Mouse (Mus musculus) left cerebral cortex, postnatal 25 days (tissue): ENCODE measurements at regions not wholly inside any gene's neighbourhood (a gene's known extent, or its start where the extent isn't known, plus 50 kb on each side); places are given as distances from the start of the nearest gene placed in this dataset.
A peak's percentile ranks its signal among the peaks of the same experiment; 100 is the strongest.

ENCODE experiments used
- DNase-seq, 2 experiments: peaks; one replicate each; pipeline ENCODE4 v3.0.0; 2022; ENCODE audit warnings: low spot score in 2 of 2, mixed read lengths in 1 of 2
- intact Hi-C: fragments of 180-260 bp; cut with DNase I; formaldehyde crosslinking; loops from one replicate; pipeline ENCODE4 v1.15.1; 2025

DNA sequence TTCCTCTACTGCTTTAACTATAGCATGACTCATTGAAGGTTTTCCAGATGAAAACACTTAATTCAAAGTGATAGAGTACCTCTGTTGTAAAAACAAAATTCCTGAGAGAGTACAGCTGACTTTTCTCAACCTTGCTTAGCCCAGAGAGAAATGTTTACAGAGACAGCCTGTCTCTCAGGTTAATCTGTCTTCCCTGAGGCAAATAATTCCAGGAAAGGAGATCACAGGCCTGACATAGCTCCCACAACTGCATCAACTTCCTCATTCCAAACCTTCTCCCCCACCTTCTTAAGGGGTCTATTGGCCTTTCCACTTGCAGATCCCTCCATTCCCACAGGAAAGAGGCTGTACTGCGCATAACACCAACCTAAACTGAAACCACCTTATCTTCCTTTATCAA, 586.1 kb upstream of the Impad1 start:
- intact Hi-C loops = no loop called here

DNA sequence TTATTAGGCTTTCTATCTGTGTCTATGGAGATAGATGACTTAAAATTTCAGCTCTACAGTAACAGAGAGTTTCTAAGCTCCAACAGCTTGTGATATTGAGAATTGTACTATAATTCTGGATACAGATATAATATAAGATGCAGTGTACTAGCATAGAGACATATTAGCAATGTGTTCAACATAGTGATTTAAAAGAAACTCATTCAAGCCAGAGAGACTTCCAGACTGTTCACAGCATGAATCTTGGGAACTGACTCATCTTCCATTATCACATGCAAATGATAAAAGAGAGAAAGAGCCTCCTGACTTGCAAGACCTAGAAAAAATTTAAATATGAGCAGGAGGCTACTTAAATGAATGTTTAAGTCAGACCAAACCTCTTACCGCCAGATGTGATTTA, 565.1 kb upstream of the Impad1 start:
- intact Hi-C loops = no loop called here
- DNase-seq = peak in 1 of 2 experiments; percentile 21

More for the DNA sequence above, 586.1 kb upstream of the Impad1 start:
- no peak for DNase-seq

DNA sequence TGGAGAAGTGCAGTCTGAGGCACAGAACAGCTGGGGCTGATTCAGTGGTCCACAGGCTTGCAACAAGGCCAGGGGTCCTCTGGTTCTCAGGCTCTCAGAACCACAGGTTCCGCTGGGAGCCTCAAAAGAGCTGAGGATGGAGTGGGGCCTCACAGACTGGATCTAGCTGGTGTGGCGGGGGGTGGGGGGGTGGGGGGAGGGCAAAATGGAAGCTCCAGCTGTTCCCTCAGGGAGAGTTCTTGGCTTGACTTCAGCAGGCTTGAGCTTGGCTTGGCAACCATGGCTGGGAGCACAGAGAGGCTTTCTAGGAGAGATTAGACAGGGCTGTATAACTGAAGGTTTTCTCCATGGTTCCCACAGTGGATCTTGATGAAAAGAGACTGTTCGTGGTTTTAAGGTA, 553.1 kb upstream of the Impad1 start:
- no peak for DNase-seq
- intact Hi-C loops = no loop called here

DNA sequence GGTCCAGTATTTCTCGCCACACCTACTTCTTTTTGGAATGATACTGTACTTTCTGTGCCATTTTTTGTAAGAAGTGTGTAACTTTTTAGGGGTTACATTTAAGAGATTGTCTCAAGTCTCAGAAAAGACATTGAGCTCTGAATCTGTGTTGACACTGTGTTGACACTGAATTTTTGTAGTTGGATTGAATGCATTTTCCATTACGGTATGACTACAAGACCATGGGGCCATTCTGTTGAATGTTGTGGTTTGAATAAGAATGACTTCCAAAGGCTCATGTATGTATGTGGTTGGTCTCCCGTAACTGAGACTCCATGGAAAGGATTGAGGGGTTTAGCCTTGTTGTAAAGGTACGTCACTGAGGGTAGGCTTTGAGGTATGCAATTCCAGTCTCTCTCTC, 551.6 kb upstream of the Impad1 start:
- intact Hi-C loops = no loop called here
- no peak for DNase-seq

DNA sequence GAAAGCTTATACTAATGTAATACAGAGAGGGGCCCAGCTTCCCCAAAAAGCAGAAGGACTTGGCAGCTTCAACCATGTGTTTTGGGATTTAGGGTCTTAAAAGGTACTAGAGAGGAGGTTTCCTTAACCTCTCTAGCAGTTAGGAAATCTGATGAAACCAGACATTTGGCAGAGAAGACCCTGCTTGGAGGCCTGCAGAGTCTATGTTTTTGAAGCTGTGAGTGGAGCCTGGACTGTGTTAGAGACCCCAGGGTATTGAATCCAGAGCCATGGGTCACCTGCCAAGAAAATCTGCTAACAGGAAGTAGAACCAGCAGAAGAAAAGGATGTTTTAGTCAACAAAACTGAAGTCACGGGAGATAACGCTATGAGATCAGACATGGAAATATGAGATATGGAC, 551.2 kb upstream of the Impad1 start:
- no peak for DNase-seq
- intact Hi-C loops = no loop called here

DNA sequence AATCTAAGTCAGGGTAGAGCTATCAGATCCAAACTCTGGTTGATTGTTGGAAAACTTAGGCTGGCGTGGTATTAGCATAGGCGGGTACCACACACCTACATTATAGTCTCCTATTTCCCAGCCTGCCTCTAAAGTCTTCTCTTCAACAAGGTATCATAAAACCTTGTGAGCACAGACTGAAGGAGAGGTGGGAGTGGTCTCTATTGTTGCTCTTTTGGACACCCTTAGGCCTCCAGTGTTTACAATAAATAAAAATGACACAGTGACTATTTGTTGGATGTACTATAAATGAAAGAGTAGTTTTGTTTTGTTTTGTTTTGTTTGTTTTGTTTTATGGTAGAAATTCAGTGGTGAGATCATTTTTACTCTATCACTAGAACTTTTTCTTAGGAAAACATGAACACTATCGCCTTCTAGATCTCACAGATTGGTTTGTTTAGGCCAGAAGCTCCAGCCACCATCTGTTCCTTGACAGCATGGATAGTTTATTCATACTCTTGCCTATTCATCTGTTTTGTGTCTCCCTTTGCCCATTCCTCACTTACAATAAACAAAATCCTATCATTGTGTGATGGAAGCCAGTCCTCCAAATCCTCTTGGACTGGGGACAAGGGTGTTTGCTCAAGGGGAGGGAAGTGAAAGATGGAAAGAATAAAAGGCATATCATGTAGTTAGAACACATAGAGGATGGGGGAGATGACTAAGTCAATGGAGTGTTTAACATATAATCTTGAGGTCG, 544.2 kb upstream of the Impad1 start:
- DNase-seq = no peak
- intact Hi-C loops = no loop called here

DNA sequence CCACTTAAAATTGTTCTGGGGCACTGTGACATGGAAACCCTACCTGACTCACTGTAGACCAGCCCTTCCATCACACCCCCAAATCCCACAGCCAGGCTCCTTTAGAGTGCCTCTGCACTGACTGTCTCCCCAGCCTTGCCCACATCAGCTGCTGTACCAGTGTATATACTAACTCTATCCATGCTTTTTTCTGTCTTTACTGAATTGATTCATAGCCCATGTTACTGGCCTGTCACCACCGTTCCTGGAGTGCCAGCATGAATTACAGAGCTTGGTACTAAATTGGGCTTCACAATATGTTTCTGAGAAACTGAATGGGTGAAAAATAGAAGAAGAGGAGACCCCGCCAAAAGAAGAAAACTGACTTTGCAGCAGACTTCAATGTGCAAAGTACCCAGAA, 541.9 kb upstream of the Impad1 start:
- intact Hi-C loops = no loop called here
- DNase-seq = peak in 1 of 2 experiments; percentile 49

DNA sequence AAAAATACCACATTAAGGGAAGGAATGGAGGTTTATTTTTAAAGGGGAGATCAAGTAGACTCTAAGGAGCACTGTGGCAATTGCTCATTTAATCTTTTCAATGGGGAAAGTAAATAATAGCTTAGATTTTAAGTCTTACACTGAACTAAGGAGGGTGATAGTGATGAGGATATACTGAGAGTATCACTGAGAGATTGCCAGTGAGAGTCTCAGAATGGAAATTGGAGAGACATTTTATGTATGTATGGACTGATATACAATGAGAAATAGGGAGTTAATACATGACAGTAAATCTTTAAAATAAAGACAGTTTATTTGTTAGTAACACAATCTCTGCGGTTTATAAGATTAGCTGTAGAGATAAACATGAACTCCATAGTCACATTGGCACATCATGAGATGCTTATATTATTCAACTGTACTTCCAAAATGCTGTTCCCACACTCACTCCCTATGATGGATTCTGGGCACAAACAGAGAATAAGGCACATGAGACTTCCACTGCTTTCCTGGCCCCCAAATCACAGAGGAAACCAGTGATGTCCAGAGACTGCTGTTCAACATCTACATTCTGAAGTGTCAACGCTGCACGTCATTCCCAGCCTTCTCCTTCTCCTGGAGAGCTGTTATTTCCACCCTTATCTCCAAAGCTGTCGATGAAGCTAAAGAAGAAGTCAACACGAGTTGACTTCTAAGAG, 535.5 kb upstream of the Impad1 start:
- DNase-seq = no peak
- intact Hi-C loops = no loop called here

DNA sequence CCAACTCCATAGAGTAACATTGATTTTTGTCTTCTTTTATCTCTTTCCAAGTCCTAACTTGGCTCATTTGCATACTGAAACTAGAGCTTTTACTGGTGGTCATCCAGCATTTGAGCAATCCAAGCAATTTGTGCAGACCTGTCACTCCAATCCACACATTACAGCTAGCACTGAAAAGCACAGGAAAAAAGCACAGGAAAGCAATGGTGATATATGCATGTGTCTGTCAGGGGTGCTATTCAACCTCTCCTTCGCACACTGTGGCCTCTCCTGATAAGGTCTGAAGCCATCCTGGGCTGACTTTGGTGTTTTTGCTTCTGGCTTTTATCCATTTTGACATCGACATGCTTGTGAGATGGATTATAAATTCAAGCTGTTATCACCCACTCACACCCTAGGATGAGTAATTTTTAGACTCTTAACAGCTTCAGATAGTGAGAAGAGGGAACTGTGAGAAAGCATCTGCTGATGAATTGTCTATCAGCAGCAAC, 534.1 kb upstream of the Impad1 start:
- DNase-seq = peak; percentile 23 to 79
- intact Hi-C loops = loop anchor here (2.0 kb wide), 1 partner anchor 14 kb away; no protein-coding TSS in a partner anchor

DNA sequence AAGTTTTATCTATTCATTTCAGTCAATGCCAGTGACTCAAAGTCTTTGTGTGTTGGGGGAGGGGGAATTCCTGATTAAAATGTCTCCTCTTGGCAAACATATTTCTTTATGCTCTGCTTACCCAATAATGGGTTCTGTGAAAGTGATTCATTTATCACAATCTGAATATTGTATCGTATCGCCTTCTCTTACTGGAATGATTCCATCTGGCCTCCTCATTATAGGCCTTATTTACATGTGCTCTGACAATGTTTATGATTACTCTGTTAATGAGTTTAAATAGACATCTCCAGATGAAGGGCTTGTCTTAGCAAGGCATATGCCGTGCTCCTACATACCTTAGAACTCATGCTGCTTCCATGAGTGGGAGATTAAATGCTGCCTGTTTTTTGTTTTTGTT, 508.3 kb upstream of the Impad1 start:
- intact Hi-C loops = no loop called here
- no peak for DNase-seq

DNA sequence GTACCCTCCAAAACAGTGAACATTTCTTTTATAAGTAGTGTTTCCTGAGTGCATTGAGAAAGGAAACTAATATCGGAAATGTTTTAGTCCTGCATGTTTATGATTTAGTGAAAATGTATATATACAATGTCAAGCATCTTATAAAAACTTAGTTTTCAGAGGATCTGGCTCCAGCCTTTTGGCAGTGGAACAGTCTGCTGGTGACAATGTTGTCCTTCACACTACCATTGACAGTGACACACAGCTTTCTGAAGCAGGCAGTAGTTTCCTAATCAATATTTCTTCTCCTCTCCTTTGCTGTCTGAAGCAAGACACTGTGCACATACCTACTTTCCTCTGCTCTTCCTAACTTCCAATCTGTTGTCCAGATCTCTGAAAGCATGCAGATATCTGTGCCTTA, 507.9 kb upstream of the Impad1 start:
- DNase-seq = no peak
- intact Hi-C loops = no loop called here

DNA sequence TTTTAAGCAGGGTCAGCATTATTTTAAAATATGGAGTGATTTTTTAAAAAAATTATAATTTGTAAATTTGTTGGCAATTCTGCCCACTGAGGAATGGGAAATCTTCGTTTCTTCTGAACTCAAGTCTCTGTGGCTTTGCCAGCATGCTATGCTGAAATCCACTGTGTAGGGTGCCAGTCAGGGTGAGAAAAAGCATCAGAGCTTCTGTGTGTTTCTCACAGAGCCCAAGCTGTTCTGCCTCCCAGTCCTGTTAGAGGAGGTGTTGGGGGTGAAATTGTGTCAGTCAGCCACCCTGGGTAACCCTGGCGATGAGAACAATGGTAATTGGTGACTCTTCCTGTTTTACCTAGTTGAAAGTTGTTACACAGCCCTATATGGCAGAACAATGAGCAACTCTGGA, 506.1 kb upstream of the Impad1 start:
- intact Hi-C loops = no loop called here
- peak in 1 of 2 experiments; percentile 19 for DNase-seq

DNA sequence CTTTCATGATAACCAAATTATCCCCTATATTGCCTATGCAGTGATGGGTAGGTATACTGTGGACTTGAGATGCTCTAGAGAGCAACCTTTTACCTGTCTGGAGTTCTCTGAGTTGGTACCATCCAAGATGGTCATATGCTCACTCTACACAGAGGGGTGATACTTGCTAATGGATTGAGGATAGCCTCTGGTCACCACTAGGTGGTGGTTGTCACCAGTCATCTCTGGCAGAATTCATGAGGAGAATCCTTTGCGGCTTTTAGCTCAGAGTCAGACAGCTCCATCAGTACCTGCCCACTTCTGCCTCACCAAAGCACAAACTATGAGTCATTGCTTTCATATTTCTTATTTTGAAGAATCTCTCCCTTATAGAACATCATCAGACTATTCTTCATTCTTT, 500.9 kb upstream of the Impad1 start:
- intact Hi-C loops = no loop called here
- DNase-seq = peak in 1 of 2 experiments; percentile 7

DNA sequence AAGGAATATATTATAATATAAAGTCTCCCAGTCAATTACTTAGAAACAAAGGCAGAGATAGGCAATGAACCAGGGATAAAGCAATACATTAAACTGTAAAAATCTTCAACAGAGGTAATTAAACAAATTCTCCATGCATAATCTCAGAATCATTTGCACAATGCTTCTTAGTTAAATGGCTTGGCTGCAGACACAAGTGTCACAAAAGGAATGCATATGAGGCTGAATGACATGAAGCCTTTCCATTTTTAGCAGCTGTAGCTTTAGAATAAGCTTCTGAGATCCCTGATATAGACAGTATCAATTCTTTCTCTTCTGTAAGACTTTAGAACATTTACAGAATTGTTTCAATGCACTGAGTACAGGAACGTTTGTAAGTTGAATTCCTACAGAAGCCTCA, 483.0 kb upstream of the Impad1 start:
- DNase-seq = no peak
- intact Hi-C loops = no loop called here
